7 mouse cellular contexts compared by ENCODE assay signal in the genomic region with DNA sequence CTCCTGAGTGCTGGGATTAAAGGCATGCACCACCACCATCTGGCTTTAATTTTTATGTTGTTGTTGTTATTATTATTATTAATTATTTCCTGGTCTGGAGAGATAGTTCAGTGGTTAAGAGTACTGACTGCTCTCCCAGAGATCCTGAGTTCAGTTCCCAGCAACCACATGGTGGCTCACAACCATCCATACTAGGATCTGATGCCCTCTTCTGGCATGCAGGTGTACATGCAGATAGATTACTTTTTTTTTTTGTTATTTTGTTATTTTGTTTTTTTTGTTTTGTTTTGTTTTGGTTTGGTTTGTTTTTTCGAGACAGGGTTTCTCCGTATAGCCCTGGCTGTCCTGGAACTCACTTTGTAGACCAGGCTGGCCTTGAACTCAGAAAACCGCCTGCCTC. TPM values are rescaled to one million over a fixed set of nuclear protein-coding genes. Genes with fewer than 3 reads are reported as not detected.
DNase-seq lines count a peak whose midpoint lies in the region; ATAC-seq and TF ChIP-seq lines count a peak whose summit lies in the region.
"Not testable (repeated sequence)": the region's sequence is repeated elsewhere in the genome, so short reads cannot be mapped to it uniquely, and the experiment has no call there.

No protein-coding gene starts in this region.

- not testable (repeated sequence) for TF ChIP-seq POLR2A in kidney, adult 2 months (IDR thresholded peaks at IDR 0.05; ENCODE audit: low read depth, low read length)

- intact Hi-C loops in left cerebral cortex, adult 2 months (cut with DNase I), result loop anchor here (2.0 kb wide), 1 partner anchor 25 kb away; a partner anchor contains a TSS

- TF ChIP-seq EP300 in heart, postnatal 0 days (IDR thresholded peaks at IDR 0.05; ENCODE audit: low read depth); stomach, postnatal 0 days (optimal IDR thresholded peaks at IDR 0.05): not testable (repeated sequence)

- TF ChIP-seq CTCF in E14TG2a.4 (conservative IDR thresholded peaks at IDR 0.05; ENCODE audit: low read length), result peak; percentile 31
- TF ChIP-seq CTCF in forebrain, postnatal 0 days (IDR thresholded peaks at IDR 0.05; ENCODE audit: low read depth), result peak; percentile 57
- TF ChIP-seq CTCF in heart, postnatal 0 days (IDR thresholded peaks at IDR 0.05; ENCODE audit: low read depth), result peak; percentile 18; the same call in 1 of the 2 replicates
- TF ChIP-seq CTCF in kidney, adult 2 months (conservative IDR thresholded peaks at IDR 0.05; ENCODE audit: insufficient read depth, insufficient read length, low read depth, low read length), result 0 out of 2 replicates have a peak, but pooled peaks have one; percentile 8
- peak; percentile 30 for TF ChIP-seq CTCF in left cerebral cortex, adult 2 months (IDR thresholded peaks at IDR 0.05)
- peak; percentile 48 for TF ChIP-seq CTCF in lung, embryonic 14.5 days (IDR thresholded peaks at IDR 0.05; ENCODE audit: low read depth)
- peak; percentile 60 for TF ChIP-seq CTCF in stomach, postnatal 0 days (IDR thresholded peaks at IDR 0.05; ENCODE audit: low read depth)

- ATAC-seq in forebrain, postnatal 0 days; heart, postnatal 0 days (ENCODE audit: insufficient read depth, low read depth); lung, embryonic 14.5 days (ENCODE audit: insufficient read depth); stomach, postnatal 0 days (ENCODE audit: low FRiP score, low TSS enrichment): not testable (repeated sequence)

- not testable (repeated sequence) for H3K9me3 ChIP-seq in E14TG2a.4 (ENCODE audit: low read length); forebrain, postnatal 0 days (ENCODE audit: low read length); heart, postnatal 0 days (replicated peaks; ENCODE audit: control insufficient read depth, low read length); lung, embryonic 14.5 days (ENCODE audit: low read depth, low read length); stomach, postnatal 0 days (ENCODE audit: control insufficient read depth, low read length)

- DNase-seq in forebrain, postnatal 0 days; heart, postnatal 0 days (ENCODE audit: low spot score); kidney, adult 2 months; left cerebral cortex, adult 2 months (ENCODE audit: extremely low spot score in 1 of 2, low spot score in 2 of 2); lung, embryonic 14.5 days; stomach, postnatal 0 days (ENCODE audit: low spot score): not testable (repeated sequence)

- WGBS in forebrain, postnatal 0 days, result 95% methylated on average over 3 of the region's 3 CpGs
- 95% methylated on average over 3 of the region's 3 CpGs for WGBS in heart, postnatal 0 days
- WGBS in kidney, adult 2 months, result 96% methylated on average over 3 of the region's 3 CpGs
- WGBS in lung, embryonic 14.5 days, result 91% methylated on average over 3 of the region's 3 CpGs
- WGBS in stomach, postnatal 0 days, result 94% methylated on average over 3 of the region's 3 CpGs

- not testable (repeated sequence) for H3K27ac ChIP-seq in forebrain, postnatal 0 days (ENCODE audit: low read depth, low read length); heart, postnatal 0 days (ENCODE audit: low read depth); kidney, adult 2 months (ENCODE audit: insufficient read depth, low read depth, low read length); left cerebral cortex, adult 2 months; lung, embryonic 14.5 days (ENCODE audit: low read depth); stomach, postnatal 0 days (replicated peaks)

- H3K4me2 ChIP-seq in forebrain, postnatal 0 days (ENCODE audit: low read depth); heart, postnatal 0 days (ENCODE audit: low read depth, low read length); lung, embryonic 14.5 days; stomach, postnatal 0 days (replicated peaks; ENCODE audit: low read depth): not testable (repeated sequence)

- H3K27me3 ChIP-seq in E14TG2a.4 (ENCODE audit: insufficient read depth, low read length); forebrain, postnatal 0 days (ENCODE audit: insufficient read depth, low read length); heart, postnatal 0 days (ENCODE audit: control insufficient read depth, insufficient read depth, low read length); kidney, adult 2 months (replicated peaks; ENCODE audit: control insufficient read depth, insufficient read depth, low read length); lung, embryonic 14.5 days (ENCODE audit: insufficient read depth, low read length); stomach, postnatal 0 days (ENCODE audit: control insufficient read depth, insufficient read depth, low read length): not testable (repeated sequence)

- H3K9ac ChIP-seq in forebrain, postnatal 0 days; heart, postnatal 0 days (replicated peaks; ENCODE audit: low read depth, low read length); lung, embryonic 14.5 days; stomach, postnatal 0 days (ENCODE audit: low read length): not testable (repeated sequence)

- peaks cover 53% of the 10 kb centered on the region for H3K4me1 ChIP-seq in E14TG2a.4 (replicated peaks; ENCODE audit: low read depth, low read length)
- peaks cover 33% of the 10 kb centered on the region for H3K4me1 ChIP-seq in forebrain, postnatal 0 days (ENCODE audit: insufficient read depth)
- H3K4me1 ChIP-seq in heart, postnatal 0 days (ENCODE audit: control insufficient read depth, insufficient read depth); stomach, postnatal 0 days (replicated peaks; ENCODE audit: control insufficient read depth, insufficient read depth): not testable (repeated sequence)
- H3K4me1 ChIP-seq in kidney, adult 2 months (ENCODE audit: control insufficient read depth, insufficient read depth, low read length), result peaks cover 20% of the 10 kb centered on the region
- H3K4me1 ChIP-seq in lung, embryonic 14.5 days (ENCODE audit: insufficient read depth), result peaks cover 12% of the 10 kb centered on the region

- H3K4me3 ChIP-seq in E14TG2a.4 (replicated peaks; ENCODE audit: low read length); forebrain, postnatal 0 days (ENCODE audit: low read depth, low read length); heart, postnatal 0 days (ENCODE audit: low read depth, low read length); kidney, adult 2 months (ENCODE audit: insufficient read depth, low read depth, low read length); left cerebral cortex, adult 2 months; lung, embryonic 14.5 days (ENCODE audit: low read depth, low read length); stomach, postnatal 0 days (ENCODE audit: low read depth, low read length): not testable (repeated sequence)

- H3K36me3 ChIP-seq in E14TG2a.4 (ENCODE audit: insufficient read depth, low read length), result peaks cover 13% of the 10 kb centered on the region
- not testable (repeated sequence) for H3K36me3 ChIP-seq in forebrain, postnatal 0 days (ENCODE audit: insufficient read depth); heart, postnatal 0 days (replicated peaks; ENCODE audit: control insufficient read depth, insufficient read depth, low read length); kidney, adult 2 months (ENCODE audit: control insufficient read depth, insufficient read depth, low read length); lung, embryonic 14.5 days (ENCODE audit: insufficient read depth); stomach, postnatal 0 days (ENCODE audit: control insufficient read depth, insufficient read depth, low read length)

RNA-seq across cellular contexts. Expression of a gene that starts 1.5 kb away (rescaled TPM):
- total RNA-seq in forebrain, postnatal 0 days (2014; rRNA removed), result 48.7 and 51.8 TPM in 2 replicates
- polyA plus RNA-seq in forebrain, postnatal 0 days (2015; fragmentation: Nextera tagmentation; extraction: Ambion mirVana), result 59.9 and 60.7 TPM in 2 replicates
- total RNA-seq in heart, postnatal 0 days (2014; rRNA removed; ENCODE audit: low replicate concordance), result 45.8 and 69.2 TPM in 2 replicates
- 48.1 and 51.0 TPM in 2 replicates for polyA plus RNA-seq in heart, postnatal 0 days (2015; fragmentation: Nextera tagmentation; extraction: Ambion mirVana)
- polyA plus RNA-seq in kidney, adult 2 months (2012; rRNA removed), result 68.9 and 75.5 TPM in 2 replicates
- 10 to 100 TPM; 25.9 to 28.8 TPM for total RNA-seq in left cerebral cortex, adult 2 months (2021)
- 81.2 and 83.9 TPM in 2 replicates for polyA plus RNA-seq in lung, embryonic 14.5 days (2014; fragmentation: Nextera tagmentation; extraction: Ambion mirVana)
- polyA plus RNA-seq in stomach, postnatal 0 days (2015; fragmentation: Nextera tagmentation; extraction: Ambion mirVana), result 43.5 and 46.3 TPM in 2 replicates

RNA-seq across cellular contexts. Expression of a gene that starts 25.7 kb away (rescaled TPM):
- 66.9 and 68.7 TPM in 2 replicates for total RNA-seq in forebrain, postnatal 0 days (2014; rRNA removed)
- polyA plus RNA-seq in forebrain, postnatal 0 days (2015; fragmentation: Nextera tagmentation; extraction: Ambion mirVana), result 11.7 and 12.2 TPM in 2 replicates
- total RNA-seq in heart, postnatal 0 days (2014; rRNA removed; ENCODE audit: low replicate concordance), result 53.2 and 60.6 TPM in 2 replicates
- polyA plus RNA-seq in heart, postnatal 0 days (2015; fragmentation: Nextera tagmentation; extraction: Ambion mirVana), result 7.7 and 9.3 TPM in 2 replicates
- polyA plus RNA-seq in kidney, adult 2 months (2012; rRNA removed), result 40.4 and 43.9 TPM in 2 replicates
- total RNA-seq in left cerebral cortex, adult 2 months (2021), result 100 to 1,000 TPM; 113 to 119 TPM
- 23.7 and 25.8 TPM in 2 replicates for polyA plus RNA-seq in lung, embryonic 14.5 days (2014; fragmentation: Nextera tagmentation; extraction: Ambion mirVana)
- polyA plus RNA-seq in stomach, postnatal 0 days (2015; fragmentation: Nextera tagmentation; extraction: Ambion mirVana), result 9.7 and 10.8 TPM in 2 replicates

Comparison
In these comparisons a context has a peak if more than half of its experiments do, and no peak if none do; other contexts are left out.
1. CTCF ChIP-seq: peak in every context shown above with its lines; median percentile 60 in stomach, postnatal 0 days; 57 in forebrain, postnatal 0 days; 48 in lung, embryonic 14.5 days; 31 in E14TG2a.4; 30 in left cerebral cortex, adult 2 months; 18 in heart, postnatal 0 days; 8 in kidney, adult 2 months.